Mouse (Mus musculus) gastrocnemius, adult 2 months (tissue): ENCODE results near the gene Dctn2. TPM values are rescaled to one million over a fixed set of nuclear protein-coding genes. Genes with fewer than 3 reads are reported as not detected.
A peak's percentile ranks its signal among the peaks of the same experiment; 100 is the strongest.

Experiments
- DNase-seq: peaks from one replicate; pipeline ENCODE4 v3.0.0; 2022
- H3K27ac ChIP-seq: fragments of 200-600 bp; 2 replicates; pipeline ENCODE4 v1.8.1; 2022; ENCODE audit warnings: mild to moderate bottlenecking
- H3K4me3 ChIP-seq: fragments of 200-600 bp; 2 replicates; pipeline ENCODE4 v1.8.1; 2022; ENCODE audit warnings: mild to moderate bottlenecking, moderate library complexity
- CTCF ChIP-seq: fragments of 200-600 bp; IDR thresholded peaks from 2 replicates; pipeline ENCODE4 v1.8.1; 2022; ENCODE audit warnings: antibody characterized with exemption, mild to moderate bottlenecking, moderate library complexity
- intact Hi-C: fragments of 180-260 bp; cut with DNase I; formaldehyde crosslinking; loops from one replicate; pipeline ENCODE4 v1.15.1; 2025
- total RNA-seq, 2 experiments: library from RNA; stranded (reverse); gene quantifications; 2 replicates each; pipeline ENCODE4 v1.2.3; 2021

Gene Dctn2
- total RNA-seq, 2 experiments from 2014 or later, result 91.3 to 98.3 TPM

DNA sequence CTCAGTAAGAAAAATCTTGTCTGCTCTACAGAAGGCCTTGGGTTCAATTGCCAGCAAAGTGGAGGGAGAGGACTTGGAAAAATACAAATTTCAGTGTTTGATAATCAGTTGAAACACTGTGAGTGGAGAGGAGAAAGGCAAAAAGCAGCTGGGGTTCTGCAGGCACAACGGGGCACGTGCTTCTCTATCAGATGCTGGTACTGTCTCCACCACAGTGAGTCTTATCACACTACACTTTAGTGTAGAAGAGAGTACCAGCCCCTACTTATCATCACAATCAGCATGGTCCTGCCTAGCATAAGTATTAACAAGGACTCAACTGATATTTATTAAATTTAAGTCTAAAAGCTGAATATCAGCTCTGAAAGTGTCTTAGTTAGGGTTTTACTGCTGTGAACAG is 51.1 kb downstream of the Dctn2 start:
- intact Hi-C loops, result no loop called here

DNA sequence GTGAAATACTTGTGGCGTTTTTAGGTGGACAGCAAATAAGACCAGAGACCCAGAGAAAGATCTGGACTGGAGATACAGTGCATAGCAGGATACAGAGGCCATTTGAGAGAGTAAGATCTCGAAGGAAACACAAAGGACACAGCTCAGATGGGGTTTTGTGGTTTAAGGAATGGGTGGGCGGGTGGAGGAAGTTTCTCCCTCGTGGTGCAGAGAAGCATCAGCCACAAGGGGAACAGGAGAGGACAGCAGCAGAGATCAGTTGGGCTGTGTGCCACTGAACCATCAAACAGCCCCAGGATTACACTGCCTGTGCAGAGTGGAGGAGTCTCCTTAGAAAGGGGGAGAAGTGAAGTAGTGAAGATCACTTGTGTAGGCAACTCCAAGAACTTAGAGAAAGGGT is 51.8 kb downstream of the Dctn2 start:
- no peak for DNase-seq
- Histone ChIP-seq H3K4me3 (no peak overlapping the region), H3K27ac (no peak overlapping the region)
- no peak for TF ChIP-seq CTCF
- intact Hi-C loops, result no loop called here

More for the DNA sequence above, 51.1 kb downstream of the Dctn2 start:
- no peak for TF ChIP-seq CTCF
- no peak overlapping the region for H3K27ac ChIP-seq
- H3K4me3 ChIP-seq, result no peak overlapping the region
- DNase-seq, result no peak

DNA sequence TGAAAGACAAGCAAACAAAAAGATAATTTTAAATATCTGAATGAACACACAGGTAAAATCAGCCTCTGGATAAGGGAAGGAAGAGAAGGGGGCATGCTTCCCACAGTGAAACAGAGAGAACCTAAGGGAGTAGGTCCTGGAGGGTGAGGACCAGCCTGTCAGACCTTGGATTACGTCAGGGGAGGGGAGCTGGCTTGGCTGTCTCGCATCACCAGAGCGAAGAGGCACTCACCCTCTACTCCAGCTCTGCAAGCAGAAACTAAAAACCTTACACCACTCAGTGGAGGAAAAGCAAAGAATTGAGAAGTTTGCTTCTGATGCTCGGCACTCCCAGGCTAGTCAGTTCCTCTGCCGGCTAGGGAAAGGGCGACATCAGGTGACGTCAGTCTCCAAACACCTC is 53.8 kb downstream of the Dctn2 start:
- TF ChIP-seq CTCF, result no peak
- DNase-seq, result no peak
- intact Hi-C loops, result no loop called here
- Histone ChIP-seq H3K27ac (no peak overlapping the region), H3K4me3 (no peak overlapping the region)

DNA sequence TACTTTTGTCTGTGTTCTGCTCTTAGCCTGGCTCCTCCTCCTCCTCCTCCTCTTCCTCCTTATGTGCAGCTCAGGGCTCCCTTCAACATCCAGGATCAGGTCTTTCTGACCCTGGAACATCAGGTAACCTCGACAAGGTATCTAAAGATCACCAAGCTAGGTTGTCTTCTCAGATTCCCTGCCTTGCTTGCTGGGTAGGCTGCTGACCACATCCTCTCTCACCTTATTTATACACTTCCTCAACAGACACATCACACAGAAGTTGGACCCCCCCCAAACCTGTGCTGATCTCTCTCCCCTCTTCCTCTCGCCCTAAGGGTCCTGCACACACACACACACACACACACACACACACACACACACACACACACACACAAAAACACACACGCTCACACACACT is 55.5 kb downstream of the Dctn2 start, which contains the start of gene Arhgap9:
Gene Arhgap9, plus strand, starts transcription at position 344 of the 400 bp plus-strand sequence.
- no peak within 1 kb of the TSS for H3K27ac ChIP-seq
- intact Hi-C loops, result no loop called here
- no peak within 1 kb of the TSS for H3K4me3 ChIP-seq
- TF ChIP-seq CTCF, result no peak
- DNase-seq, result no peak

DNA sequence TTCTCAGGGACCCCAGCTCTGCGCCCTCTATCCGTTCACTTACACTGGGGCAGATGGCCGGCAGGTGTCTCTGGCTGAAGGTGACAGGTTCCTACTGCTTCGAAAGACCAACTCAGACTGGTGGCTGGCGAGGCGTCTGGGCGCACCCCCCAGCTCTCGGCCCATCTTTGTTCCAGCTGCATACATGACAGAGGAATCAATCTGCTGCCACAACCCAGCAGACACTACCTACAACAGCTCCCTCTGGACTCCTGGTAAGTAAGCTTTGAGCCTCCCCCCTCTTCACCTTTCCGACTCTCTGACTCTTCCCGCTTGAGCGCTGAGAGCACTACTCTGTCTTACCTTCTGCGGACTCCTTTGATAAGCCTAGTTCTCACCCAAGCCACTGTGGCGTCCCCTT is 56.0 kb downstream of the Dctn2 start:
- DNase-seq, result no peak
- Histone ChIP-seq H3K27ac (no peak overlapping the region), H3K4me3 (no peak overlapping the region)
- intact Hi-C loops, result no loop called here
- no peak for TF ChIP-seq CTCF

DNA sequence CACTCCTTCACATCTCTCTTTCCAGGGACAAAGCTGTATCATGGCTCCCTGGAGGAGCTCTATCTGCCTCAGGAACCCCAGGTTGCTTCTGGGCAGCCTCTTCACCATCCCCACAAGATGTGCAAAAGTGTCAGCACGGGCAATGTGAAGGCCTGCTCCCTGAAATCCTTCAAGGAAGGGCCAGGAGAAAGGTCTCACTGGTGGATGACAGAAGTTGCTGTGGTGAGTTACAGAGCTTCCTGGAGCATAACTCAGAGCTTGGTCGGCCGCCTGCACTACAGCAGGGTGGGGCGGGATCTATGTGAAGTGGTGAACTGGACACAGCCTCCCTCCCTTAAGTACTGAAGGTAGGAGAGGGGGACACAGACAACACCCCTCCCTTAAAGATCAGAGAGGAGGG is 56.5 kb downstream of the Dctn2 start:
- Histone ChIP-seq H3K27ac (0 out of 2 replicates have a peak overlapping the region, but pooled peaks have one; percentile 40), H3K4me3 (no peak overlapping the region; the same call in 1 of the 2 replicates)
- intact Hi-C loops, result no loop called here
- DNase-seq, result no peak
- TF ChIP-seq CTCF, result no peak

DNA sequence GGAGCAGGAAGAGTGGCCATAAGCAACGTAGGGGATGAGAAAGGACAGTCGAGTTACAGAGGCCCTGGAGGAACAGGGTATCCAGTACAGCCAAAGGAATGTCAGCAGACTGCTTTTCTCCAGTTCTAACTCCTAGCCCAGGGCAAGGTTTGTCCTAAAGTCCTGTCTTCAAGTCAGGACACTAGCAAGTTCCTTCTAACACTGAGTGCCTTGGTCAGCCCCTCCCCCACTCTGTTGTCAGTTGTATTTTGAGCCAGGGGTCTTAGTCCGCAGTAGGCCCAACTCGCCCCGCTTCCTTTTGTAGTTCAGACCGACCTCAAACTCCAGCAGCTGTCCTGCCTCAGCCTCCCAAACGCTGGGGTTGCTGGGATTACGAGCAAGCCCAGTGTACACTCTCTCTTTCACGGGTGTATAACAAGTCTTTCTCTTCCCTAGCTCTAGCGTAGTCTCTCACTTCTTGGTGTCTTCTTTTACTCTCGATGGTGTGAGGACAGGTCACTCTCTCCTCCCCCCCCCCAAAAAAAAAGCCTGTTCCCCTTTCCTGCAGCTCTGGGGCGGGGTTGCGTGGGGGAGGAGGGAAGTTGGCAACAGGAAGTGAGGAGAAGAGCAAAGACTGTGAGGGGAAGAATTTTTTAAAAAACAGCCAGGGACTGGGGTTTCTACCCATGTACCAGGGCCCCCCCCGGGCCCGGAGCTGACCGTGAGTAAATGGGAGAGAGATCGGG is 57.1 kb downstream of the Dctn2 start:
- no peak for TF ChIP-seq CTCF
- intact Hi-C loops, result no loop called here
- peak overlapping the region; percentile 48 for H3K27ac ChIP-seq
- DNase-seq, result no peak
- H3K4me3 ChIP-seq, result peak overlapping the region; percentile 53

DNA sequence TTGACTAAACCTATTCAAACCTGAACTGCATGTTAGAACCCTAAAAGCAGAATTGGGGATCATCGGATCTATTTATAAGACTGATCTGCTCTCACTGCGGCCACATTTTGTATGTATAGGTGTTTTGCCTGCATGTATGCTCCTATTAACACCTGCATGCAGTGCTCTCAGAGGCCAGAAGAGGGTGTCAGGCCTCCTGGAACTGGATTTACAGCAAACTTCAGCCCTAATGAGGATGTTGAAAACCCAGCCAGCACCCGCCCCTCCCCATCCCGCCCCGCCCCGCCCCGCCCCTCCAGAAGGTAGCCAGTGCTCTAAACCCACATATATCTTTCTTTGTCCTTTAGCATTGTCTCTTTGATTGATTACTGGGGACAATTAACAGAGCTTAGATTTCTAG is 58.3 kb downstream of the Dctn2 start:
- no peak for DNase-seq
- Histone ChIP-seq H3K27ac (no peak overlapping the region), H3K4me3 (peak overlapping the region; percentile 53; the same call in 1 of the 2 replicates)
- intact Hi-C loops, result no loop called here
- peak; percentile 50 for TF ChIP-seq CTCF

DNA sequence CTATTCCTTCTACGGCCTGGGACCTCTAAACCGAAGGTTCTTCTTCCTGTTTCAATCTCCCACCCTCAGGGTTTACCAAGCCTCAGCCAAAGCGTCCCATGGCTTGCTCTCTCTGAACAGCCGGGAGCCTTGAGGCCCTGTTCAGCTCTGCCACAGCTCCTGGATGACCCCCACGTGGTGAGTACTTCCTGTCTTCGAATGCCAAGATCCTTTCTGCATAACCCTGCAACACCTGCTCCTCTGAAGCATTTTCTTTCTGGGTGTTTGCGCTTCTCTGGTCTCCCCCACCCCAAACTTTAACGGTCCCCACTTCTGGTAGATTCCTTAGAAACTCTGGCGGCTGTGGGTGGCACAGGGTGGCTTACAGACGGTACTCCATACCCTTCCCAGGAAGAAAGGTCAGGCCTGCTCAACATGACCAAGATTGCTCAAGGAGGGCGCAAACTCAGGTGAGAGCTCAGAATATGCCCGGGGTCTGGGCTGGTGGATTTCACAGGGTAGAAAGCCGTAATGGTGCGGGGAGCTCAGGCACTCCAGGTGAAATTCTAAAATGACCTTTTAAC is 59.4 kb downstream of the Dctn2 start:
- intact Hi-C loops, result no loop called here
- TF ChIP-seq CTCF, result no peak
- Histone ChIP-seq H3K27ac (no peak overlapping the region), H3K4me3 (peak overlapping the region; percentile 77)
- DNase-seq, result peak; percentile 11

DNA sequence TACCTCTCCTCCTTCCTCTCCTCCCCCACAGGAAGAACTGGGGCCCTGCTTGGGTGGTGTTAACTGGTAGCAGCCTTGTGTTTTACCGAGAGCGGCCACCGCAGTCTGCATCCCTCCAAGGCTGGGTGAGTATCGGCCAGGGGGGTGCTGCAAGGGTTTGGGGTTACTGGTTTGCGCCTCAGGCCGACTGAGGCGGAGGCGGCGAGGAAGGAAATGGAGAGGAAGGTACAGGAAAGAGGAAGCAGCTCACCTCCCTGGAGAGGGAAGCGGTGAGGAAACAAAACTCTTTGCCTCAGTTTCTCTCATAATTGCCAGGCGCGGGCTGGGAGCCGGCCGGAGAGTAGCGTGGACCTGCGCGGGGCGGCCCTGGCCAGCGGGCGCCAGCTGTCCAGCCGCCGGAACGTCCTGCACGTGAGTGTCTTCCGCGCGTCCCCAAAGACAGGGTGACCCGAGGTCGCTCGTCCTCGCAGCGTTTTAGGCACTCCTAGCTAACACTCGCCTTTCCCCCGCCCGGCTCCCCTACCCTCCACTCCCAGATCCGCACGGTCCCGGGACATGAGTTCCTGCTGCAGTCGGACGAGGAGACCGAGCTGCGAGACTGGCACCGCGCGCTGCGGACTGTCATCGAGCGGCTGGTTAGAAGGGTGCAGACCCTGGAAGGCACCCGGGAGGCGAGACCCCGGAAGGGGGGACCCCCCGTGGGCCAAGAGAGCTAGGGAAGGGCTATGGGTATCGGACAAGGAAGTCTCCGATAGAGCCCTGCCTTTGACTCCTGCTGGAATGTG is 60.0 kb downstream of the Dctn2 start:
- peak; percentile 64 for DNase-seq
- no peak for TF ChIP-seq CTCF
- peak overlapping the region; percentile 57 for H3K27ac ChIP-seq
- intact Hi-C loops, result no loop called here
- H3K4me3 ChIP-seq, result peak overlapping the region; percentile 77

DNA sequence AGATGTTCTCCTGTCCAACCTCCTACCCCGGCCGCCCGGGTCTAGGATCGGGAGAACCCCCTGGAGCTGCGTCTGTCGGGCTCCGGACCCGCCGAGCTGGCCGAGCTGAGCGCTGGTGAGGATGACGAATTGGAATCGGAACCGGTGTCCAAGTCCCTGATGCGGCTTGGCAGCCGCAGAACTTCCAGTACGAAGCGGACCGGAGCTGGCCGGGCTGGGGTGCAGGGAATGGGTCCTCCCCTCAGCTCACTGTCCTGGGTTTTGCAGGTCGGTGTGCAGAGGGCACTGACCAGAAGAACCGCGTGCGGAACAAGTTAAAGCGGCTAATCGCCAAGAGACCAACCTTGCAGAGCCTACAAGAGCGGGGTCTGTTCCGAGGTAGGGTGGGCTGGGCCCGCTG is 60.7 kb downstream of the Dctn2 start:
- intact Hi-C loops, result no loop called here
- H3K27ac ChIP-seq, result peak overlapping the region; percentile 57; the same call in 1 of the 2 replicates
- peak overlapping the region; percentile 77 for H3K4me3 ChIP-seq
- TF ChIP-seq CTCF, result no peak
- DNase-seq, result peak; percentile 65

DNA sequence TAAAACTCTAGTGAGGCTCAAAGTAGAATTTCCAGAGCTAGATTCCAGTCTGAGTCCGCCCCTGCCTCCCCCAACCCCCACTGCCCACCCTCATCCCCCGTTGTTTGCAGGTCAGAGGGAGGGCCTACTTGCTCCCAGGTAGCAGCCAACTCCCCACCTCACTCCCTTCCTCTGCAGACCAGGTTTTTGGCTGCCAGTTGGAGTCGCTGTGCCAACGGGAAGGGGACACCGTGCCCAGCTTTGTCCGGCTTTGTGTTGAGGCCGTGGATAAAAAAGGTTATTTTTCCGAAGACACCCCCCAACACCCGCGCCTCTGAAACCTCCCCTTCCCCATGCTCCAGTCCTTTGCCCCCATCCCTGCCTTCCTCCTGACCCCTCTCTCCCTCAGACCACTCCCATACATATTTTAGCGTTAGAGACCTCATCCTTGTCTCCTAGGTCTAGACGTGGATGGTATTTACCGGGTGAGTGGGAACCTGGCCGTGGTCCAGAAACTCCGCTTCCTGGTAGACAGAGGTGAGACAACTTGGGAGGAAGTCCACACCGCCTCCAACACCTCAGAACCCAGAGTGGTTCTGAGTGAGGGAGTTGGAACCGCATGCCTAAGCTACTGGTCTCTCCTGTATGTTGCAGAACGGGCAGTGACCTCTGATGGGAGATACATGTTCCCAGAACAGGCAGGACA is 61.4 kb downstream of the Dctn2 start:
- intact Hi-C loops, result no loop called here
- DNase-seq, result no peak
- Histone ChIP-seq H3K27ac (no peak overlapping the region), H3K4me3 (no peak overlapping the region)
- no peak for TF ChIP-seq CTCF
